Mouse (Mus musculus) left cerebral cortex, postnatal 14 days (tissue): ENCODE results near the gene Cdk5rap2. TPM values are rescaled to one million over a fixed set of nuclear protein-coding genes. Genes with fewer than 3 reads are reported as not detected.

Experiments
- DNase-seq, 2 experiments: peaks; one replicate each; pipeline ENCODE4 v3.0.0; 2021 to 2022; ENCODE audit warnings: low spot score in 2 of 2, mixed read lengths in 1 of 2
- intact Hi-C: fragments of 180-260 bp; cut with DNase I; formaldehyde crosslinking; loops from one replicate; pipeline ENCODE4 v1.15.1; 2025
- long read RNA-seq, 2 experiments: library from polyadenylated mRNA; stranded (forward); transcript quantifications; one replicate each; pipeline ENCODE4 v2.0.0; 2021
- total RNA-seq, 2 experiments: library from RNA; stranded (reverse); gene quantifications; 2 replicates each; pipeline ENCODE4 v1.2.3; 2021

The Cdk5rap2 gene
- 1 to 10 TPM; 7.1 to 8.9 TPM for total RNA-seq
- long read RNA-seq, experiment 1, partial matches to known transcripts, result 1 of 3 reads
- long read RNA-seq, experiment 1, other reads (novel, unspliced or antisense), result 2 of 3 reads
- long read RNA-seq, experiment 2, partial matches to known transcripts, result 0 of 2 reads
- long read RNA-seq, experiment 2, other reads (novel, unspliced or antisense), result 2 of 2 reads

- intact Hi-C loops, result no loop called here
- DNase-seq, result peak; percentile 98 to 99
Measured at GRCm38 (mm10) chr4:70409994-70410721, at the start of gene Cdk5rap2. TSS of gene Cdk5rap2 (minus strand) at chr4:70410443.

GRCm38 (mm10) chr4:70452161-70452560 is 41.9 kb upstream of the Cdk5rap2 start:
- intact Hi-C loops, result loop anchor here (5.0 kb wide), 1 partner anchor 150 kb away; no protein-coding TSS in a partner anchor
- no peak for DNase-seq

GRCm38 (mm10) chr4:70451750-70452149 is 41.5 kb upstream of the Cdk5rap2 start:
- DNase-seq, result peak; percentile 30 to 65
- intact Hi-C loops, result loop anchor here (2.0 to 5.0 kb wide), 3 partner anchors 83 to 151 kb away; partner anchors contain the start of gene Megf9

- DNase-seq, result no peak
- intact Hi-C loops, result loop anchor here (2.0 to 5.0 kb wide), 3 partner anchors 85 to 153 kb away; partner anchors contain the start of gene Megf9
Measured at GRCm38 (mm10) chr4:70449668-70450067, 39.4 kb upstream of the Cdk5rap2 start.

- intact Hi-C loops, result no loop called here
- no peak for DNase-seq
Measured at GRCm38 (mm10) chr4:70446774-70447173, 36.5 kb upstream of the Cdk5rap2 start.

- DNase-seq, result no peak
- intact Hi-C loops, result no loop called here
Measured at GRCm38 (mm10) chr4:70420202-70420601, 10.0 kb upstream of the Cdk5rap2 start.

GRCm38 (mm10) chr4:70412126-70412525 is 1.9 kb upstream of the Cdk5rap2 start:
- DNase-seq, result peak; percentile 23 to 59
- intact Hi-C loops, result no loop called here

- intact Hi-C loops, result no loop called here
- DNase-seq, result no peak
Measured at GRCm38 (mm10) chr4:70409456-70409855, 787 bp downstream of the Cdk5rap2 start.

GRCm38 (mm10) chr4:70402109-70402819 is 8.0 kb downstream of the Cdk5rap2 start:
- intact Hi-C loops, result no loop called here
- DNase-seq, result peak; percentile 73 to 85

- no peak for DNase-seq
Measured at GRCm38 (mm10) chr4:70399476-70399875, 10.8 kb downstream of the Cdk5rap2 start.

GRCm38 (mm10) chr4:70399074-70399473 is 11.2 kb downstream of the Cdk5rap2 start:
- no peak for DNase-seq
- intact Hi-C loops, result no loop called here

More at GRCm38 (mm10) chr4:70399476-70399875, 10.8 kb downstream of the Cdk5rap2 start:
- intact Hi-C loops, result no loop called here

GRCm38 (mm10) chr4:70398088-70398487 is 12.2 kb downstream of the Cdk5rap2 start:
- intact Hi-C loops, result no loop called here
- no peak for DNase-seq

- no peak for DNase-seq
- intact Hi-C loops, result no loop called here
Measured at GRCm38 (mm10) chr4:70396701-70397100, 13.5 kb downstream of the Cdk5rap2 start.

GRCm38 (mm10) chr4:70394736-70395135 is 15.5 kb downstream of the Cdk5rap2 start:
- no peak for DNase-seq
- intact Hi-C loops, result no loop called here

- DNase-seq, result peak in 1 of 2 experiments; percentile 44
- intact Hi-C loops, result no loop called here
Measured at GRCm38 (mm10) chr4:70391760-70392372, 18.4 kb downstream of the Cdk5rap2 start.

GRCm38 (mm10) chr4:70391073-70391472 is 19.2 kb downstream of the Cdk5rap2 start:
- DNase-seq, result no peak
- intact Hi-C loops, result no loop called here

GRCm38 (mm10) chr4:70386206-70386605 is 24.0 kb downstream of the Cdk5rap2 start:
- intact Hi-C loops, result no loop called here
- no peak for DNase-seq

GRCm38 (mm10) chr4:70377359-70377758 is 32.9 kb downstream of the Cdk5rap2 start:
- intact Hi-C loops, result no loop called here
- DNase-seq, result no peak

GRCm38 (mm10) chr4:70365061-70365858 is 45.0 kb downstream of the Cdk5rap2 start:
- DNase-seq, result no peak
- intact Hi-C loops, result no loop called here
